Mouse (Mus musculus) midbrain, embryonic 13.5 days (tissue): Measurements from ENCODE around the gene Sox18. TPM values are rescaled to one million over a fixed set of nuclear protein-coding genes. Genes with fewer than 3 reads are reported as not detected.

ENCODE experiments used
- ATAC-seq: fragments of 200-750 bp; cut with Nextera tagmentation; 2 replicates; pipeline ENCODE4 v1.8.0; 2017; ENCODE audit warnings: mild to moderate bottlenecking, moderate TSS enrichment, moderate library complexity
- H3K27ac ChIP-seq: fragments of 300-500 bp; sonication (generic); 2 replicates; pipeline ENCODE4 v1.5.1; 2015; ENCODE audit warnings: inconsistent platforms, mild to moderate bottlenecking, moderate library complexity
- H3K27me3 ChIP-seq: fragments of 300-500 bp; sonication (generic); 2 replicates; pipeline ENCODE4 v1.6.1; 2015; ENCODE audit warnings: mild to moderate bottlenecking, inconsistent platforms
- H3K36me3 ChIP-seq: fragments of 300-500 bp; sonication (generic); 2 replicates; pipeline ENCODE4 v1.6.1; 2015; ENCODE audit warnings: mild to moderate bottlenecking, inconsistent platforms
- H3K4me1 ChIP-seq: fragments of 300-500 bp; sonication (generic); replicated peaks from 2 replicates; pipeline ENCODE4 v1.6.1; 2015; ENCODE audit warnings: inconsistent platforms
- H3K4me2 ChIP-seq: fragments of 300-500 bp; sonication (generic); replicated peaks from 2 replicates; pipeline ENCODE4 v1.6.1; 2015; ENCODE audit warnings: moderate library complexity, mild to moderate bottlenecking, inconsistent platforms
- H3K4me3 ChIP-seq: fragments of 300-500 bp; sonication (generic); replicated peaks from 2 replicates; pipeline ENCODE4 v1.5.1; 2015; ENCODE audit warnings: mild to moderate bottlenecking, inconsistent platforms
- H3K9ac ChIP-seq: fragments of 300-500 bp; sonication (generic); replicated peaks from 2 replicates; pipeline ENCODE4 v1.6.1; 2015; ENCODE audit warnings: mild to moderate bottlenecking, inconsistent platforms
- H3K9me3 ChIP-seq: fragments of 300-500 bp; sonication (generic); 2 replicates; pipeline ENCODE4 v1.6.1; 2016; ENCODE audit warnings: mild to moderate bottlenecking, inconsistent platforms
- WGBS: fragments of 180-500 bp; shearing (Covaris S2); methylation state at CpG from one replicate; pipeline ENCODE4 v1.1.7; 2015; 5-methylcytosine and 5-hydroxymethylcytosine counted together
- polyA plus RNA-seq: library from polyadenylated mRNA; unstranded; fragments of >200 nt; fragmentation: Nextera tagmentation; extraction: Ambion mirVana; gene quantifications from 2 replicates; pipeline ENCODE4 v1.2.1, GENCODE M21; 2015

The Sox18 gene
- polyA plus RNA-seq, 1 experiment from 2014 or later: 14.2 TPM

DNA sequence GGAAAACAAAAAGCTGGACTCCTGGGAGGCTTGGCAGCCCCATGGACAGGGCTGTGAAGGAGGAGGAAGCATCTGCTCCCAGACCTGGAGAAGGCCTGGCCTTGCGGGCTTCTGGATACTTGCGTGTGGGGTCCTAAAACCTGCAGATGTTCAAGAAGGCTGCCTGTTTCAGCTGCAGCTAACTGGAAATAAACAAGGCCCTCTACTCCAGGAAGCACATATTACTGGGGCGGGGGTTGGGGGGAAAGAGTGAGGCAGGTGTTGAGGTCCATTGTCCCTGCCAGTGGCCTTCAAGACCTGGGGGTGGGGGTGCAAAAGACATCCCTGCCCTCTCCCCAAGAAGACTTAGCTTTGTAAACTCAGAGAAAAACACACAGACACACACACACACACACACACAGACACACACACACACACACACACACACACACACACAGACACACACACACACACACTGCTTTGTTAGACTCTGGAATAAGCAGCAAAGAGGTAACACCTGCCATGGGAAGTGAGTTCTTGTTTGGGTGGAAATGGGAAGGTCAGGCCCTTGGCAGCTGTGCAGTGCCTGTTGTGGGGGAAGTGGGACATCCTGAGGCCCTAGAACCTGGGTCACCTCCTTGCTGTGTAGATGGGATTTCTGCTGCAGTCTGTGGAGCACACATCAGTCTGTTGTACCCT lies 8.7 kb downstream of the Sox18 start:
- no peak overlapping the region for H3K4me2 ChIP-seq
- H3K27me3 ChIP-seq: peaks cover 3% of the 10 kb centered on the region; the same call in 1 of the 2 replicates
- no peaks in the 10 kb centered on the region for H3K36me3 ChIP-seq
- H3K27ac ChIP-seq: peak overlapping the region; percentile 39; the same call in 1 of the 2 replicates
- peaks cover 10% of the 10 kb centered on the region; the same call in 1 of the 2 replicates for H3K4me1 ChIP-seq
- WGBS: 82% methylated on average over 3 of the region's 3 CpGs
- H3K9me3 ChIP-seq: no peaks in the 10 kb centered on the region
- H3K4me3 ChIP-seq: no peak overlapping the region
- no peak for ATAC-seq
- no peak overlapping the region for H3K9ac ChIP-seq

DNA sequence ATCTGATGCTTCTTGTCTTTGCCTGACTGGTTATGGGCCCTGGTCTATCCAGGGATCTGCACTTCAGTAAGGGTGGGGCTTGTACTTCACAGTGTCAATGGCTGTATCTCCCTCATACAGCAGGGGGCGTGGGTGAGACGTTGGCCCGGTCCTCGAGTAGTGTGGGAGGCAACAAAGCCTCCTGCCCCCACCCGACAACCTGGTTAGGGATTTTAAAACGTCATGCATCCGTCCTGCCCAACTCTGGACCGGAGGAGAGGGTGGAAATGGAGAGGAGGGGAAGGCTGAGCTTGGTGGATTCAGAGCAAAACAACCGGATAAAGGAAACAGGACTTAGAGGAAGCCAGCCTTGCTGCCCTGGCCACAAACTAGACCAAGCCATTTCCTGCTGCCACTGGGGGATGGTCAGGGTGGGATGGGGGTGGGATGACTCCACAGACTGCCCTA lies 11.8 kb downstream of the Sox18 start:
- no peak overlapping the region for H3K27ac ChIP-seq
- ATAC-seq: peak; percentile 75
- H3K9ac ChIP-seq: no peak overlapping the region
- H3K4me3 ChIP-seq: no peak overlapping the region
- peaks cover 10% of the 10 kb centered on the region; the same call in 1 of the 2 replicates for H3K4me1 ChIP-seq
- H3K27me3 ChIP-seq: no peaks in the 10 kb centered on the region
- H3K36me3 ChIP-seq: peaks cover 31% of the 10 kb centered on the region
- H3K9me3 ChIP-seq: no peaks in the 10 kb centered on the region
- no peak overlapping the region for H3K4me2 ChIP-seq
- 8% methylated on average over 9 of the region's 9 CpGs for WGBS

DNA sequence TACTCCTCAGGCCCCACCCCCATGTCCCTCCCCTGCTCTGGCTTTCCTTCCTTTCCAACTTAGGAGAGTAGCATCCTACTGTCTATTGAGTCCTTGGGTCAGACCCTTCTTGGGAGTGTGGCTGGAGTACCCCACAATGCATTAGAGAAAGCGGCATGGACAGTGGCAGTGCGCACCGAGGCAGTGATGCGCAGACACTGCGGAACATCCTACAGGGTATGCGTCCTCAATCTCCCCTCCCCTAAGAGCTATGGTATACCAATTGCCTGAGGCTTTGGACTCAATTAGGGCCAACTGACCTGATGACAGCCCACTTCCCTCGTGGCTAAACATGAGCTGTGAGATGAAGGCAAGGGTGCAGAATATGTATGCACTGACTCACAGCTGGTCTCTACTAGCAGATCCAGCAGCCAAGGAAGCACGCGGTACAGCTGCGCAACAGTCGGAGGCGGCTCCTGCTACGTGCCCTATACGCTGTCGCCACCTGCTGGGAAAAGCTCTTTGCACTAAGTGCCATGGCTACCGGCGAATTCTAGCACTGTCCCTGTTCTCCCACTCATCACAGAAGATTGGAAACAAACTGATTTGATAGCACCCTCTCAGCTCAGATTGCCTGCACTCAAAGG lies 12.4 kb downstream of the Sox18 start:
- Histone ChIP-seq H3K36me3 (peaks cover 35% of the 10 kb centered on the region), H3K27ac (no peak overlapping the region), H3K27me3 (no peaks in the 10 kb centered on the region), H3K4me3 (no peak overlapping the region), H3K9ac (no peak overlapping the region), H3K4me2 (no peak overlapping the region), H3K9me3 (no peaks in the 10 kb centered on the region), H3K4me1 (peaks cover 10% of the 10 kb centered on the region; the same call in 1 of the 2 replicates)
- WGBS: 36% methylated on average over 17 of the region's 17 CpGs
- ATAC-seq: peak; percentile 61

DNA sequence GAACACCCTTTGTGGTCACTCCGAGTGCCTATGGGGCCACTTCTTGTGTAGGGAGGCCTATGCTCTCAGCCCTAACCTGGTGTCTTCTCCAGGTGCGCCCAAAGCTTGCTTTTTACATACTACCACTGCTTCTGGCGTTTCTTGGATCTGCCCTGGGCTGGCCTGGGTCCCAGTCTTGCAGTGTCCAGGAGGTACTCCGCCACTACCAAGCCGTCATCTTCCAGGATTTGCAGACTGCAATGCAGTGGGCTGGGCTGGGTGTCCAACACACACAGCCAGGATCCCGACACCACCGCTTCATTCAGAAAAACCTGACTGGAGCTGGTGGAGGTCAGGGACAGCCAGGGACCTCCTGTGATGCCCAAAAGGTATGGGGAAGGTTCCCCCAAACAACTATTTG lies 12.9 kb downstream of the Sox18 start:
- no peak overlapping the region for H3K4me3 ChIP-seq
- H3K9ac ChIP-seq: no peak overlapping the region
- H3K4me1 ChIP-seq: peaks cover 10% of the 10 kb centered on the region; the same call in 1 of the 2 replicates
- no peak overlapping the region for H3K4me2 ChIP-seq
- no peak for ATAC-seq
- peaks cover 40% of the 10 kb centered on the region for H3K36me3 ChIP-seq
- no peaks in the 10 kb centered on the region for H3K9me3 ChIP-seq
- no peak overlapping the region for H3K27ac ChIP-seq
- WGBS: 89% methylated on average over 7 of the region's 7 CpGs
- no peaks in the 10 kb centered on the region for H3K27me3 ChIP-seq

DNA sequence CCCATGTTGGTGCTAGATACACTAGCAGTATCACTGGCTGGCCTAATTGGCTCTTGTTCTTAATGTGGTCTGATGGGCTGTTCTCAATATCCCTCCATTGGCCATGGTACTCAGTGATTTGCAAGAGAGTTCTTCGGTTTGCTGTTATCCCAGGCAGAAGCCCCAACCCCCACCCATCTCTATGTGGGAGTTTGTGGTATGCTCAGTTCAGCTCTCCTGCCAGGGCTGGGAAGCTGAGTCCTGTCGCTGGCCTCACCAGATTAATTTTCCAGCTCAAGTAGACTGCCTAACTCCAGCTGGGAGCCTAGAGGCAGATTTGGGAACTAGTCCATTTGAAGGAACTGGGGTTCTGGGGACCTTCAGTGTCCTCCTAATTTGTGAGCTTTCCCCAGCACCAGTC lies 14.0 kb downstream of the Sox18 start:
- Histone ChIP-seq H3K4me2 (no peak overlapping the region), H3K4me3 (no peak overlapping the region), H3K27me3 (no peaks in the 10 kb centered on the region), H3K4me1 (peaks cover 10% of the 10 kb centered on the region; the same call in 1 of the 2 replicates), H3K36me3 (peaks cover 51% of the 10 kb centered on the region), H3K27ac (no peak overlapping the region), H3K9me3 (no peaks in the 10 kb centered on the region), H3K9ac (no peak overlapping the region)
- 79% methylated on average over 2 of the region's 2 CpGs for WGBS
- ATAC-seq: no peak

DNA sequence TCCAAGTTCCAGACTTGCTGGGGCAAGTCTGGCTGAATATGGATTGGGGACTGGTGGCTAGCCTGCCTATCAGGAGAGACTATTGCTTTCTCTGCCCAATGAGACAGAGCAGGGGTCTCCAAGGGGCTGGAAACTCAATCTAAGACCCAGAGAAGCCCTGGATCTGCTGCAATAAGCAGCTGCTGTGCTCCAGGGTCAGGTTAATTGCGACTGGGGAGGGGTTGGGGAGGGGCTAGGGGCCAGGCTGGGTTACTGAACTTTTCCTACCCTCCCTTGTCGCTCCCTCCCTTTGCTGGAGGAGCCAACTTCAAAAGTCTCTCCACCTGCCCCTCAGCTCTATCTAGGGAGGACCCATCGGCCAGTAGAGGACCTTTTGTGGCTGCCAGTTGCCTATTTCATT lies 14.7 kb downstream of the Sox18 start, which contains the start of gene Gm29797:
Gm29797 (plus strand) TSS at position 301 of the 400 bp plus-strand sequence.
- Histone ChIP-seq H3K27me3 (no peaks in the 10 kb centered on the region), H3K27ac (no peak within 1 kb of the TSS), H3K36me3 (peaks cover 58% of the 10 kb centered on the region), H3K4me3 (no peak within 1 kb of the TSS), H3K9ac (no peak within 1 kb of the TSS), H3K9me3 (no peaks in the 10 kb centered on the region), H3K4me1 (peaks cover 10% of the 10 kb centered on the region; the same call in 1 of the 2 replicates), H3K4me2 (no peak within 1 kb of the TSS)
- WGBS: 80% methylated on average over 3 of the region's 3 CpGs
- ATAC-seq: no peak

DNA sequence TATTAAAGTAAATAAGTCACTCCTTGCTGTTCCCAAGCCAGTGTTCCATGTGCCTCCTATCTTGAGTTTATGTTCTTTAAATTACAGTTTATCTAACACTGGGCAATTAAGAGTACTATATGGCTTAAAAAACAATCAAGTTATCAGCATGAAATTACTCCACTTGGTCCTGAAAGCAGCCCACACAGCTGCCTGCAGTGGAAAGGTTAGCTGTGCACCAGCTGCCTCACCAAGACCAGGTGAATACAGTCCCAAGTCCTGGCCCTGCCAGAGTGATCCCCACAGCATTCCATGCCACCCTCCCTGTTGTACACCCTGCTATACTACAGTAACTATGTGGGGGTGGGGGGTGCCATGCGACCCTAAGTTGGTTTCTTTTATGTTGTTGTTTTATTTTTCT lies 17.9 kb downstream of the Sox18 start:
- Histone ChIP-seq H3K4me1 (no peaks in the 10 kb centered on the region), H3K9ac (no peak overlapping the region), H3K27ac (no peak overlapping the region), H3K9me3 (no peaks in the 10 kb centered on the region), H3K4me2 (no peak overlapping the region), H3K4me3 (no peak overlapping the region), H3K36me3 (peaks cover 86% of the 10 kb centered on the region), H3K27me3 (no peaks in the 10 kb centered on the region)
- 94% methylated on average over 1 of the region's 1 CpGs for WGBS
- no peak for ATAC-seq

DNA sequence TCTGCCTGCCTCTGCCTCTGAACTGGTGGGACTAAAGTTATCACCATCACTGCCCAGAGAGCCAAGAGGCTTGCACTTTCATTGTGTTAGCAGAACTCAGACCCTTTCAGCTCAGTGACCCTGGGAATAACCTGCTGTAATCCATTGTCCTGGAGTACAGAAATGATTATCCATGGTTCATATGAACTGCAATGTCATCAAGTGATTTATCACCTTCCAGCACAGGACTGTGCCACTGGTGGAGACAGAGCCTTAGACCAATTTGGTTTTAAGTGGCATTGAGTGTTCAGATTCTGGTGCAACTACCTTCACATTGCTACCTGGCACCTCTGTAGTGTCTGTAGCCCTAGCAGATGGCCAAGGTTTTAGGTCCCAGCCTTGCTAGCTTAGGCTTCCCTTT lies 18.4 kb downstream of the Sox18 start:
- no peak overlapping the region for H3K9ac ChIP-seq
- H3K4me3 ChIP-seq: no peak overlapping the region
- H3K27ac ChIP-seq: no peak overlapping the region
- H3K27me3 ChIP-seq: no peaks in the 10 kb centered on the region
- peaks cover 91% of the 10 kb centered on the region for H3K36me3 ChIP-seq
- H3K4me2 ChIP-seq: no peak overlapping the region
- H3K9me3 ChIP-seq: no peaks in the 10 kb centered on the region
- no peak for ATAC-seq
- no peaks in the 10 kb centered on the region for H3K4me1 ChIP-seq

DNA sequence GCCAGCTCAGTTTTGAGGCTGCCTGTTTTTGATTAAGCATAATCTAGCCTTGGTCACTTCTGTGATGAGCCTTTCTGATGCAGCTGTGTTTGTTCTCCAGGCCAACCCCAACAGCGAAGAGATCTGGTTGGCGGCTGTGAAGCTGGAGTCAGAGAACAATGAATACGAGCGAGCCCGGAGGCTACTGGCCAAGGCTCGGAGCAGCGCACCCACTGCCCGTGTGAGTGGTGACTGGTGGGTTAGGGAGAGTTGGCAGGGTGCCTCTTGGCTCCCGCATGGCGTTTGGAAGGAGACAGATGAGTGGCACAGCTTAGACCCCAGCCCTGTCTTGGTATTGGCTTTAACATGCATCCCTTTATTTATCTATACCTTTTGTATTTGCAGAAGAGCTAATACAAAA lies 22.5 kb downstream of the Sox18 start:
- ATAC-seq: no peak
- H3K36me3 ChIP-seq: peaks cover 92% of the 10 kb centered on the region

DNA sequence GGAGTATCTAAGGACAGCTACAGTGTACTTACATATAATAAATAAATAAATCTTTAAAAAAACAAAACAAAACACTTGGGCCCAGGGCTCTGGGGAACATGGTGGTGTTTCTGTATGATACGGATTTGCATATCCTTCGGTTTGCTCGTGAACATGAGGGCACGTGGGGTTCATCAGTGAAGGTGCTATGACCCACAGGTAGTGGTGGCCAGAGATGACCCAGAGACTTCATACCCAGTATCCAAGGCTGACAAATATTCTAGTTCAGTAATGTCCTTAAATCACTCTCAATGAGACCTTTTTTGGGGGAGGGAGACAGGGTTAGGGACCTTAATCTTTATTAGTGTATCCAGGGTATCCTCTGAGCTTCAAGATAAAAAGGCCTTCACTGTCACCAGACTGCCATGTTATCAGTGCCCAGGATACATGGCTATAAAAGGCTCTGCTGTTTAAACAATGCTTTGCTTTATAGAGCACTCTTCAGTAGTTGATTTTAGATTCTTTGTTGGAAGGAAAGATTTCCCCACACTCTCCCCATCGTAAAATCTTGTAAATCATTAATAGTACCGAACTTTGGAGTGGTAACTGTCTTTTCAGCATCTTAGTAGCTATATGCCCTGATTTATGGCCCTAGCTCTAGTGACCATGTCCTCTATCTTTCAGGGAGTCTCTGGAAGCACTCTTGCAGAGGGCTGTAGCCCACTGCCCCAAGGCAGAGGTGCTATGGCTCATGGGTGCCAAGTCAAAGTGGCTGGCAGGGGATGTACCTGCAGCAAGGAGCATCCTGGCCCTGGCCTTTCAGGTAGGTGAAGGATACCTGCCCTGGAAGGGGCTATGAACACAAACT lies 24.6 kb downstream of the Sox18 start:
- H3K27ac ChIP-seq: no peak overlapping the region
- no peaks in the 10 kb centered on the region for H3K27me3 ChIP-seq
- peaks cover 91% of the 10 kb centered on the region for H3K36me3 ChIP-seq
- H3K4me3 ChIP-seq: no peak overlapping the region
- no peak overlapping the region for H3K4me2 ChIP-seq
- H3K9ac ChIP-seq: no peak overlapping the region
- ATAC-seq: no peak
- 95% methylated on average over 6 of the region's 6 CpGs for WGBS
- no peaks in the 10 kb centered on the region for H3K9me3 ChIP-seq
- H3K4me1 ChIP-seq: no peaks in the 10 kb centered on the region

More for the DNA sequence above, 22.5 kb downstream of the Sox18 start:
- Histone ChIP-seq H3K4me3 (no peak overlapping the region), H3K4me2 (no peak overlapping the region), H3K27ac (no peak overlapping the region), H3K27me3 (no peaks in the 10 kb centered on the region), H3K9me3 (no peaks in the 10 kb centered on the region), H3K9ac (no peak overlapping the region), H3K4me1 (no peaks in the 10 kb centered on the region)
- 93% methylated on average over 10 of the region's 10 CpGs for WGBS

DNA sequence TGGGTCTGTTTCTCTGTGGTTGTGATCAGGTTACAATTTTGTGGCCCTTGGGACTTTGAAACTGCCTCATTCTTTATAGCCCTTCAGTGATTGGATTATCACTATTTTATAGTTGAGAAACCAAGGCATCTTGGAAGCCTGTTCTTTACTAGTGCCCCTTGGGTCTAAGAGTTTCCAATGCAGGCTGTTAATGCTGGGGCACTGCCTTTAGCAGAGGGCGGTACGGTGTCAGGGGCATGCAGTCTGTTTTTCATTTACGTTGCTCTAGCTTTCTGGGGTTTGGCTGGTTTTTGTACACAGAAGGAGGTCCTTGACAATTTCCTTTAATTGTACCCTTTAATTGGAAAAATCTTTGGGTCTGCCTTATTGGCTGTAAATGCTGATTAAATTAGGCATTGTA lies 25.8 kb downstream of the Sox18 start:
- Histone ChIP-seq H3K4me1 (no peaks in the 10 kb centered on the region), H3K27ac (no peak overlapping the region), H3K9me3 (no peaks in the 10 kb centered on the region), H3K27me3 (no peaks in the 10 kb centered on the region), H3K36me3 (peaks cover 94% of the 10 kb centered on the region), H3K4me2 (no peak overlapping the region), H3K4me3 (no peak overlapping the region), H3K9ac (no peak overlapping the region)
- WGBS: 97% methylated on average over 3 of the region's 3 CpGs
- no peak for ATAC-seq

DNA sequence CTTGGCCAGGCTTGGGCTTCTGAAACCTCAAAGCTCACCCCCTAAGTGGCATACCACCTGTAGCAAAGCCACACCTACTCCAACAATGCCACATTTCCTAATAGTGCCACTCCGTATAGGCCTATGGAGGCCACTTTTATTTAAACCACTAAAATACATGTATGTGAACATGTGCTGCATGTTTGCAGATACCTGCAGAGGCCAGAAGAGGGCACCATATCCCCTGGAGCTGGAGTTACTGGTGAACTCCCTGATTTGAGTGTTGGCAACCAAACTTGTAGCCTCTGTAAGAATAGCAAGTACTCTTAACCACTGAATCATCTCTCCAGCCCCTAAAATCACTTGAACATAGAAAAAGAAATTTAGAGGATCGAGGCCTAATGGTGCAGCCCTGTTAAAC lies 27.1 kb downstream of the Sox18 start:
- H3K4me3 ChIP-seq: no peak overlapping the region
- no peaks in the 10 kb centered on the region for H3K4me1 ChIP-seq
- H3K36me3 ChIP-seq: peaks cover 94% of the 10 kb centered on the region
- no peak overlapping the region for H3K9ac ChIP-seq
- H3K9me3 ChIP-seq: no peaks in the 10 kb centered on the region
- ATAC-seq: no peak
- H3K27me3 ChIP-seq: no peaks in the 10 kb centered on the region
- 93% methylated on average over 2 of the region's 2 CpGs for WGBS
- H3K4me2 ChIP-seq: no peak overlapping the region
- H3K27ac ChIP-seq: no peak overlapping the region
